Mouse (Mus musculus) heart, postnatal 25 days (tissue): ENCODE results near the gene Fscn3. TPM values are rescaled to one million over a fixed set of nuclear protein-coding genes. Genes with fewer than 3 reads are reported as not detected.

Experiments used
- DNase-seq: peaks from one replicate; pipeline ENCODE4 v3.0.0; 2022; ENCODE audit warnings: low spot score
- intact Hi-C: fragments of 180-260 bp; cut with DNase I; formaldehyde crosslinking; loops from one replicate; pipeline ENCODE4 v1.15.1; 2025
- total RNA-seq, 2 experiments: library from RNA; stranded (reverse); gene quantifications; 2 replicates each; pipeline ENCODE4 v1.2.3; 2021

Gene Fscn3
- total RNA-seq = not detected

DNA sequence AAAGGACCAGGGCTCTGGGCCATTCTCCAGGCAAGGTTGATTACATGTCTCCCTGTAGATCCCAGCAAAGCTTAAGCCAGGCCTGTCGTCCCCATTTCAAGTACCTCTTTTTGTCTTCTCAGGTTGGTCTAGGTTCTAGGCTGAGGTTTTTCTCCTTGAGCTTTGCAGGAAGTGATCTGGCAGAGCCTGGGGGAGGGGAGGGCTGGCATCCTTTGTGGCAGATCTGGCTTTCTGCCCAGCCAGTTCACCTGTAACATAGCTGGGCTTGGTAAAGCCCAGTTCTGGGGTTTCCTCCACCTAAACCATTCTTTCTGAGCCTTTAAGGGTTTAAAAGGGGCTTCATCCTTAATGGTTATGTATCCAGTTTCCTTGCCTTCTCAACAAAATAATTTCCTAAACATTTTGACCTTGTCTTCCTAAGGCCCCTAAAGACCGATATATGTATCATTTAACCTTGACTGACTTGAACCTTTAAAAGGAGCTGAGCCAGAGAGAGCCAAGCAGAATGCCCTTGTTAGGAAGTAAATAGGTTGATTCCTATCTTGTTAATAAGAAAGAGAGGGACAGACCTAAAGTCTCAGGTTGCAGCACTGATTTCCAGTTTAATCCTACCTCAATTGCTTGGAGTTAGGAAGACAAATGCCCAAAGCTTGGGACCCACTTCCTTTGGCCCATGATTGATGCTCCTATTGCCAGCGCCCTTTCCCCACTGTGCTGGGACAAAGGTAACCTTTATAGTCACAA, at the start of gene Fscn3:
Gene Fscn3, plus strand, starts transcription at position 694 of the 744 bp plus-strand sequence.
- DNase-seq = no peak
- intact Hi-C loops = no loop called here

DNA sequence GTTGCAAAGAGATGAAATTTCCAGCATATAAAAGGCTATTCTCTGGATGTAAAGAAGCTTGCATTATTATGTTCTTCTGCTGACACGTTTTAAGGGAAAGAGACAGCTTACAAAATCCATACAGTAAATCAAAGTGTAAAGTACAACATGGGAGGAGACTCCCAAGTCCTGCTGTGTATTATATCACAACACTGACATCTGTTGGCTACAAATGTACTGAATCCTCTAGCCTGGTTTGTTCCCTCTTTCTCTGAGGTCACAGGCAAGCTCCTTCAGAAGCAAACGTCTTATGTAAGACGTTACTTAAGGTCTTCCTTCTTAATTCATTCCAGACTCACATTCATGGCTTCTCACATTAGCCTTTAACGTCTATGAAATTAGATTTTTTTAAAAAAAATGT, 45.6 kb upstream of the Fscn3 start:
- intact Hi-C loops = no loop called here
- DNase-seq = no peak

DNA sequence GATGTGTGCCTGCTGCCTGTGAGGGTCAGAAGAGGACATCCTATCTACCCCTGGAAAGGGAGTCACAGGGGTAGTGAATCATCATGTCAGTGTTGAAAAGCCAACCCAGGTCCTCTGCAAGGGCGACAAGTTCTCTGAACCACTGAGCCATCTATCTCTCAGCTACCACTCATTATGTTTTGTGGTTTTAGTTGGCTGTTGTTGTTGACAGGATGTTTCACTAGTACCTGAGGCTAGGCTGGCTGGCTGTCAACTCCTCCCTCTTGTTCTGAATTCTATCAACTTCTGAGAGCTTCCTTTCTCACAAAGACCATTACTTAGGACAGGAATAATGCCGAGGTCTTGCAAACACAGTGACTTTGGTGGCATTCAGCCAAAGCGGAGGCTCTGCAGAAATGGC, 42.4 kb upstream of the Fscn3 start:
- intact Hi-C loops = no loop called here
- DNase-seq = no peak

DNA sequence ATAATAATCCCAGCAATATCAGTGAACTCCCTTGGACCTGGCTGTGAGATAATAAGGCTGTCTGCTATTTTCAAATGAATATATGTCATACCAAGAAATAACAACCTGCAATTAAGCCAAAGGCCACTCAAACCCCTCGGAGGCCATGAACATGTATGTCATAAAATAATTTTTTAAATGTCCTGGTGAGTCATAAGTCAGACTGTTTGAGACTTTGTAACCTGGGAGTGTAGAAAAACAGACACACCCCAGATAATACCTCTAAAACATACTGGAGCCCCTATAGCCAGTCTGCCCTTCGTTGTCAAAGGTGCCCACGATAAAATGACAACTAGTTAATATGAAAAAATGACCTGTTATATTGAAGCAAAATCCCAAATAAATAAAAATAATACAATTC, 38.6 kb upstream of the Fscn3 start:
- intact Hi-C loops = no loop called here
- no peak for DNase-seq

DNA sequence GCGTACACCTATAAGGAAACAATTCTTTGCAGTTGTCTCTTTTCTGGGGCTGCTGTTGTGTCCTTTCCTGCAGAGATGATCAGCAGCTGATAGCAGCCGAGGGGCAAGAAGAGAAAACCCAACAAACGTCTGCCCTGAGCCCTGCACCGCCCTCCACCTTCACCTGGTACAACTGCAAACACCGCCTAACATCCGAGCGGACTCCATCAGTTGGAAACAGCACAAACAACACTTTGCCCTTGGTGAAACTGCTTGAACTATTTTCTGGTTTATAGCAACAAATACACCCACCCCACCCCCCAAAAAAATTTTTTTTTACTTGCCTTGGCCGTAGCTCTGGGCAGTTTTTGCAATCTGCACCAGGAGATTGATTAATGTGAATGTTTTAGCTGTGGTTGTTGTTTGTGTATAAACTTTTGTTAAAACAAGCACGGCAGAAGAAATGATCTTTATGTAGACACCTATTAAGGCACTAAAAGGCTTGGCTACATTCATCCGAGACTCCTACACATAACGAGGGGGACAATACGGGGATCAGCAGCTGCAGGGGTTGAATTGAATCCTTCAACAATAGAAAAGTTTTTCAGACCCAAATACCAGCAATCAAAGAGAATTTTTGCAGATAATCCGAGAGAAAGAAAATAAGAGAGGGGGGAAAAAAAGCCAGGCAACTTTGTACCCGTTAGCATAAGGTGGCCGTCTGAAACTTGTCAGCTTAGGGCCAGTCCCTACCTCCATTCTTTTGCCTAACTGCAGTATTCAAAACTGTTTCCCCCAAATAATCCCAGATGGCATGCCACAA, 31.3 kb upstream of the Fscn3 start:
- intact Hi-C loops = no loop called here

DNA sequence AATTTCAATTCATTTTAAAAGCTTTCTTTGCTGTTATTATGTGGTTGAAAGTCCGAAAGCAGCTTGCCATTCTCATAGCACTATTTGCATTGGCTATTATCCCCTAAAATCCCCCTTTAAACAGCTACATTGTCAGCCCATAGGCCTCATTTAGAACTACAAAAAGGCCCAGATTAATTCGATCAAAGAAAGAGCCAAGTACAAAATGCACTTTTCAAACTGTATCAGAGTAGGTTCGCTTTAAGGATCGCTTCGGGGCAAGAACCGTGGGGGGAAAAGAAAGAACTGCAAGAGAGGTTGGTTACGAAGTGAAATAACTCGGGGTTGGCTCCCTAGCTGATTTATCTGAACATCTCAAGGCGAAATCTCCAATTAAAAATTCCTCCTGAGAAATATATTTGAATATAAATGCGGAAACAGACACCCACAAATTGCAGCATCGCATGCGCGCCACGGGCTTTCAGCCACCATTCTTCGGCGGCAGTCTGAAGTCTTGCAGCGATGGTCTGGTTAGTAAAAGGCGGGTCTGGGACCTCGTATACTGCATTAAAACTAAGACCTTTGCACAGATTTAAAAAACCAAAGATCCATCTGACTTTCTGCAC, 30.6 kb upstream of the Fscn3 start:
- DNase-seq = no peak
- intact Hi-C loops = no loop called here

More for the DNA sequence above, 31.3 kb upstream of the Fscn3 start:
- DNase-seq = no peak

DNA sequence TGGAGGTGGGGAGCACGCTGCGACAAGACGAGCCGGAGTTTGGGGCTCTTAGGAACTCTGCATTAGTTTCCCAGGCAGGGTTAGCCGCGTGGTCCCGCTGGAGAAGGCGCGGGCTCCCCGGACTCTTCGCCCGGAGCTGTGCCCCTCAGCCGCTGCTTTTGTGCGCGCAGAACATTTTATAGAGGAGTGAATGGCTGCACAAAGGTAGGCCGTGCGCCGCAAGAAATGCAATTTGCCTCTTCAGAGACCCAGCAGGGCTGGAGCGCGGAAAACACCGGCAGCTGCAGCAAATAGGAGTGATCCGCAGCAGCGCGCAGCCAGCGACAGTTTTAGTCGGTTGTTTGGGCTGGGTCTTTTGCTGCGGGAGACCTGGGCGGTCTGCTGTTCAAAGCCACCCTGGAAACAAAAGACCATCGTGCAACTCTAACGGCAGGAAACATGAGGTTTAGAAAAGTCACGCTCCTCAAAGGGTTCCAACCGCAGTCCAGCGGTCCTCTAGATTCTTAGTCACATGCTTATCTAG, 29.8 kb upstream of the Fscn3 start, which contains the start of gene Zfp800:
Gene Zfp800, minus strand, starts transcription at position 325 of the 523 bp plus-strand sequence.
- DNase-seq = no peak

DNA sequence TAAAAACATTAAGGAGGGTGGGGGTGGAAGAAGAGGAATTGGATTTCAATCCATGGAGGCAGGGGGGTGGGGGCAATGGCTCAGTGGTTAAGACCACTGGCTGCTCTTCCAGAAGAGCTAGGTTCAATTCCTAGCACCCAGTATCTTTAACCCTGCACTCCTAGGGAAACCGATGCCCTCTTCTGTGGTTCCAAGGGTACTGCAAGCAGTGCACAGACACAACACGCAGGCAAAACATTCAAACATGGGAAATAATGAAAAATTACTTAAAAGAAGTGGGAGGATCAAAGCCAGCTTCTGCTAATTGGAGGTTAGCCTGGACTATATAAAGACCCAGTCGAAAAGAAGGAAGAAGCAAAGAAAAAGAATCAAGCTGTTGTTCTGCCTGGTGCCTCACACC, 28.9 kb upstream of the Fscn3 start:
- intact Hi-C loops = no loop called here
- DNase-seq = no peak

More for the DNA sequence above, 29.8 kb upstream of the Fscn3 start, which contains the start of gene Zfp800:
- intact Hi-C loops = no loop called here

DNA sequence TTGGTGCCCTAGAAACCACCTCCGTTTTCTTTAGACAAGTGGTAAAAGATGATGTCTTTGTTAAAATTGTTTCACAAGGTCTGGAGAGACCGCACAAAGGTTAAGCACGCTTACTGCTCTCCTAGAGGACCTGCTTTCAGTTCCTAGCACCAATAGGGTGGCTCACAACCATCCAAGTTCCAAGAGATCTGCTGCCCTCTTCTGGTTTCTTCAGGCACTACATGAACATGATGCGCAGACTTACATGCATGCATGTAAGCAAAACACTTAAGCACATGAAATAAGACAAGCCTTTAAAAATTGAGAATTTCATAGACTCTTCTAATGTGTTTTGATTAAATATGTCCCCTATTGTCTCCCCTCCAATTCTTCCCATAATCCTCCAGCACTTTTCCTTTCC, 27.8 kb upstream of the Fscn3 start:
- DNase-seq = no peak
- intact Hi-C loops = no loop called here

DNA sequence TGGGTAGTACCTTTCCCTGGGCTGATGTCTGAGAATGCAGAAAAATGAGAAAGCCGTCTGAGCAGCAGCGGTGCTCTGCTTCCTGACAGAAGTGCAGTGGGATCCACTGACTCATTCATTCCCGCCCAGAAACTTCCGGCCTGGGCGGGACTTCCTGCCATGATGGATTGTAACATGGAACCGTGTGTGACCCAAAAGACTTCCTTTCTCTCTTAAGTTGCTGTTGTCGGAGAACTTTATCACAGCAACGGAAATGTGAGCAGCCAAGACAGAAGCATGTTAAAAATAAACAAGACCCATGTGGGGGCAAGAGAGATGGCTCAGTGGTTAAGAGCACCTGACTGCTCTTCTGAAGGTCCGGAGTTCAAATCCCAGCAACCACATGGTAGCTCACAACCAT, 17.5 kb upstream of the Fscn3 start:
- intact Hi-C loops = no loop called here
- DNase-seq = peak; percentile 37

DNA sequence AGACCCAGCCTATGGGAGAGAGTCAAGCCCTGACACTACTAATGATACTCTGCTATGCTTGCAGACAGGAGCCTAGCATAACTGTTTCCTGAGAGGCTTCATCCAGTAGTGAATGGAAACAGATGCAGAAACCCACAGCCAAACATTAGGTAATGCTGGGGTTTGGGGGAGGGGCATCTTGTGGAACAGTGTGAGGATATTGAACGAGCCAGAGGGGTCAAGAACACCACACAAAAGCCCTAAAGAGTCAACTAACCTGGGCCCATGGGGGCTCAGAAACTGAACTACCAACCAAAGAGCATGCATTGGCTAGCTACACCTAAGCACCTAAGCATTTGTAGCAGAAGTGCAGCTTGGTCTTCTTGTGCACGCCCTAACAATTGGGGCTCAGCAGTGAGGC, 16.4 kb upstream of the Fscn3 start:
- DNase-seq = no peak
- intact Hi-C loops = no loop called here

DNA sequence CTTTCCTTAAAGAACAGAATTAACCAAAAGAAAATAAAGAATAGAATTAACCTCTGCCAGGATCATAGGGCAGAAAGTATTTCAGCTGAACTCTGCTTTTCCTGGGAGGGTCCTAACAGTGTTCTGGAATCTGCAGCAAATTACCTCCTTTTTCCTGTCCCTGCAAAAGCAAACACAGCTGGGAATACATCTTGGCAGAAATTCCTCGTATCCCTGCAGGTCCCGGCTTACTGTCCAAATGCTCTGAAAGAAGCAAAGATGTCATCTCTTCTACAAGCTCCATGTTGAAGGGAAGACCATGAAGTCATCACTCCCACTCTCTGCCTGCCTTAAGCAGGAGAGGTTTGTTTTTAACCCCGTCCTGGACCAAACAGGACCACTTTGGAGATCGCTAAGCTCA, 10.6 kb upstream of the Fscn3 start:
- DNase-seq = no peak
- intact Hi-C loops = no loop called here

DNA sequence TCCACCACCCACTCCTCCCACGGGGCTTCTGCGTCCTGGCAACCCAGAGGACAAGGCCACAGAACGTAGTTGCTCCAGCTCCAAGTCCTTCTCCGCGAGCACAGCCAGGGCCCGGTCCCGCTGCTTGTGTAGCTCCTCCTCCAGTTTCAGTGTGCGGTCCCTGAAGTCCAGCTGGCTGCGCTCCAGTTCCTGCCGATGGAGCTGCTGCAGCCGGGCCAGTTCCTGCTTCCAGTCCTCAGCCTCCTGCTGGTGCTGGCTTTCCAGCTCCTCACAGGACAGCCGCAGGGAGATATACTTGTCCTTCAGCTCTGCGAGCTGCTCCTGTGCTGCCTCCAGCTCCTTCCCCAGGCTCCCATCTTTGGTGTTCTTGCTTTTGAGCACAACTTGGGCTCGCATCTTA, 9.1 kb upstream of the Fscn3 start:
- intact Hi-C loops = no loop called here
- DNase-seq = peak; percentile 85

DNA sequence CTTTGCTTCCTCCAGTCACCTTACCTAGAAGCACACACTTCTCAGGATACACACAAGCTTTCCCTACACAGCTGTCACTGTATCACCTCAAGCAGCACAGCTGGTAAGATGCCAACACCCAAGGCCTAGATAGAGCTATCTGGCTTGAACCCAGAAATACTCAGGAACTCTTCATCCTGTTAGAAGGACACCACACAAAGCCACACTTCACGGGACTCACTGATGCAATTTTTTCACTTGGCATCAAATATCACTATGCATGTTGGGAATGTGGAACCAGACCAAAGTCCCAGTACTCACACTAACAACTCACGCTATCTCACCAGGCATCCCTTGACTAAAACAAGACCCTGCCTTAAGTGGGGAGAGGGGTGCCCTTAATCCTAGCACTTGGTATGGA, 7.9 kb upstream of the Fscn3 start:
- no peak for DNase-seq
- intact Hi-C loops = loop anchor here (5.0 kb wide), 3 partner anchors 43 to 157 kb away; partner anchors contain the start of gene Snd1

DNA sequence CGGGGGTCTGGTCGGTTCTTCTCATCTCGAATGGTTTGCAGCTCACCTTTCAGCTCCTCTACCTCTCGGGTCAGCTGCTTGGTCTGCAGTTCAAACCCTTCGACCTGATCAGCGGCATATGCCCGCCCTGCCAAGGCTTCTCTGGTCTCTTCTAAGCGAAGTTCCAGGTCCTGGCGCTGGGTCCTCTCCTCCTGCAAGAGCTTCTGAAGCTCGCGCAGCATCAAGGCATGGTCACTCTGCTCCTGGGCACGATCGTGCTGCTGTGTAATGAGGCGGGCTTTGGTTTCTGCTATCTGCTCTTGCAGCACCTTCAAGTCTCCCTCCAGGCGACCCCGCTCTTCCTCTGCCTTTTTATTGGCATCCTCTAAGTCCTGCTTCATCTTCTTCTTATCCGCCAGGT, 7.2 kb upstream of the Fscn3 start:
- DNase-seq = no peak
- intact Hi-C loops = loop anchor here (5.0 kb wide), 3 partner anchors 42 to 158 kb away; partner anchors contain the start of gene Snd1

DNA sequence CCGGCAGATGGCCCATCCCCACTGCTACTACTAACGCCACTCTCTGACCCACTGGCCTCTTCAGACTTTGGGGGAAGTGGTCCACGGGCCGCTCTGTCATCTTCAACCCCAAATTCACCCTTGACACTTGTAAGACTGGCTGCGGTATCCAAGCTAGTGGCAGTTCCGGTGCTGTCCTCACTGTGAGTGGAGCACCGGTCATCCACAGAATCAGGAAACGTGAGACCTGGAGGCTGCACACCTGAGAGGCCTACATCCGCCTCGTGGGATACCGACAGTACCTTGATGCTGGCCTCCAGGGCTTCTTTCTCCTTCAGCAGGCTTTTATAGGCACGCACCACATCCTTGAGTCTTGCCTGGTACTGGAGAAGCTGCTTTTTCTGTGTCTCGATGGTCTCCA, 6.7 kb upstream of the Fscn3 start:
- intact Hi-C loops = loop anchor here (5.0 kb wide), 3 partner anchors 41 to 159 kb away; partner anchors contain the start of gene Snd1
- no peak for DNase-seq

DNA sequence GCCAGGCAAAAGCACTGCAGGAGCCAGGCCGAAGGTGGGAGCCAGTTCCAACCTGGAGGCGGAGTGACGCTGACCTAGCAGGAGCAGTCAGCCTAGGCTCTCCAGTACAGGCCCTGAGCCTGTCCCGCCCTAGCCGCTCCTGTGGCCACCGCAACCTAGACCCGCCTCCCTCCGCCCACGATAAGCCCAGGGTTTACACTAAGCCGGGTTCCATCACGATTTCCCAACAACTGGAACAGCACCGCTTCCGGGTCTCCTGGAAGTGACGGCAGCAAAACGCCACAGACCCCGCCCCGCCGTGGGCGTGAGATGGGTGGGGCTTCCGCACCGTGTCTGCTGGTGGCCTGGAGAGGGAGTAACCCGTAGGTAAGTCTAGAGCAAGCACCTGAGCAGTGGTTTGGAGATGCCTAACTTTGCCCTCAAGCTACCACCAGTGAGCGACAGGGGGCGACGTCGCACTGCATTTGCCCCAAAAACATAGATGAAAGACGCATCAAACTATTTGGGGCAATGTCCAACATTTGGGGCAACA, 6.1 kb upstream of the Fscn3 start:
- intact Hi-C loops = loop anchor here (5.0 kb wide), 3 partner anchors 41 to 159 kb away; partner anchors contain the start of gene Snd1

DNA sequence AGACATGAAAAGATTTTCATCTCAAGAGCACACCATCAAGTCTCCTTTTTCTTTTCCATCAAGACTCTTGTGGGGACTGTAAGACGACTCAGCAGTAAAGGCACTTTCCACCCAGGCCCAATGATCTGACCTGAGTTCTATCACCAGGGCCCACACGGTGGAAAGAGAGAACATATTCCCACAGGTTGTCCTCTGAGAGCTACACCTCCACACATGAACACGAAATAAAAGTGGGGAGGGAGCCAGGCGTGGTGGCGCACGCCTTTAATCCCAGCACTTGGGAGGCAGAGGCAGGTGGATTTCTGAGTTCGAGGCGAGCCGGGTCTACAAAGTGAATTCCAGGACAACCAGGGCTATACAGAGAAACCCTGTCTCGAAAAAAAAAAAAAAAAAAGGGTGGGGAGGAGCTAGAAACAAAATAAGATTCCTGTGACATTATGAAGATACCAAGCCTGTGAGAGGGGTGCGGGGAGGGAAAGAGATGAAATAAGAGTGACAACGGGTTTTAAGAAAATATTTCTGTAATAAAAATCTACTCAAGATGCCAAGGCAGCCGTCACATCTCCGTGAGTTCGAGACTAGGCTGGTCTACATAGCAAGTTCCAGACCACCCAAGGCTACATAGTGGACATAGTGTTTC, 4.8 kb upstream of the Fscn3 start:
- no peak for DNase-seq
- intact Hi-C loops = loop anchor here (5.0 kb wide), 3 partner anchors 40 to 160 kb away; partner anchors contain the start of gene Snd1

More for the DNA sequence above, 6.1 kb upstream of the Fscn3 start:
- peak; percentile 92 for DNase-seq

DNA sequence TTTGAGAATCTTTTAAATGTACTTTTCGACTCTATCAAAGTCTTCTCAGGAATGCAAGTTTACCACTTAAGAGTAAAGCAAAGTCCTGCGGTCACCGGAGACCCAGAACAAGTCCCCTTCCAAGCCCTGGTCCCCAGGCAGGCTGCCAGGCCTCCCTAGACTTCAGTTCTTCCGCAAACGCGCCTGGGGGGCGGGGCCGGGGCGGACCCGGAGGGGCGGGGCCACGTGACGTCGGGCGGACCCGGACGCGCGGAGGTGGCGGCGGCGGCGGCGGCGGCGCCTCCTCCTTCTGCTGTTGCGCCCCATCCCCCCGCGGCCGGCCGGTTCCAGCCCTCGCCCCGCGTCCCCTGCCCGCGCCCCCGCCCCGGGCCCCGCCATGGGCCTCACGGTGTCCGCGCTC, 4.3 kb upstream of the Fscn3 start, which contains the start of gene Arf5:
Gene Arf5, plus strand, starts transcription at position 248 of the 400 bp plus-strand sequence.
- DNase-seq = peak; percentile 89
- intact Hi-C loops = loop anchor here (5.0 kb wide), 3 partner anchors 39 to 161 kb away; partner anchors contain the start of gene Snd1
